Mouse (Mus musculus) olfactory bulb, adult 2 months (tissue): Measurements from ENCODE around the gene Dtnb.

Experiments
- CTCF ChIP-seq: fragments of 200-500 bp; IDR thresholded peaks from 2 replicates; pipeline ENCODE4 v1.5.1; 2012; ENCODE audit warnings: low read depth, mild to moderate bottlenecking, low read length, moderate library complexity; ENCODE audit not compliant: insufficient read depth
- POLR2A ChIP-seq: fragments of 200-500 bp; IDR thresholded peaks from 2 replicates; pipeline ENCODE4 v1.6.1; 2012; ENCODE audit warnings: mild to moderate bottlenecking, low read depth, low read length, moderate library complexity; ENCODE audit not compliant: insufficient read depth

- TF ChIP-seq CTCF = no peak
- no peak for TF ChIP-seq POLR2A
Observed at GRCm38 (mm10) chr12:3719151-3719721, 147.1 kb downstream of the Dtnb start.
